ENCODE assay signal across 29 mouse cellular contexts in genomic region chr6:142802617-142803525, GRCm38 (mm10). TPM values are rescaled to one million over a fixed set of nuclear protein-coding genes. Genes with fewer than 3 reads are reported as not detected.
A peak's percentile ranks its signal among the peaks of the same experiment; 100 is the strongest.
DNase-seq lines count a peak whose midpoint lies in the region; ATAC-seq and TF ChIP-seq lines count a peak whose summit lies in the region.
"Had no signal": no experiment of that assay in that cellular context is flagged by ENCODE, and none has a peak within 500 bp of the region (broad histone marks: within the 10 kb centered on the region; RNA-seq: fewer than 3 reads in every experiment).

No protein-coding gene starts in this region.

- H3K4me3 ChIP-seq in forebrain, embryonic 11.5 days (ENCODE audit: low read depth, low read length): no peak overlapping the region
- no peak overlapping the region for H3K4me3 ChIP-seq in forebrain, embryonic 15.5 days
- no peak overlapping the region for H3K4me3 ChIP-seq in kidney, embryonic 15.5 days (replicated peaks)
- H3K4me3 ChIP-seq in midbrain, embryonic 11.5 days (ENCODE audit: low read depth, low read length): no peak overlapping the region
- no peak overlapping the region for H3K4me3 ChIP-seq in midbrain, postnatal 0 days (ENCODE audit: low read depth, low read length)
- H3K4me3 ChIP-seq: embryonic facial prominence, embryonic 15.5 days; heart, embryonic 12.5 days; hindbrain, embryonic 12.5 days; limb, embryonic 12.5 days; liver, embryonic 15.5 days; midbrain, embryonic 10.5 days; neural tube, embryonic 15.5 days; stomach, embryonic 15.5 days had no signal

- ATAC-seq in forebrain, embryonic 11.5 days (replicated peaks; ENCODE audit: low FRiP score): no peak
- ATAC-seq in forebrain, embryonic 15.5 days (replicated peaks): no peak
- peak; percentile 86 for ATAC-seq in kidney, embryonic 15.5 days (replicated peaks; ENCODE audit: low FRiP score)
- ATAC-seq in midbrain, embryonic 11.5 days (ENCODE audit: low FRiP score): 0 out of 2 replicates have a peak, but pooled peaks have one; percentile 30
- no peak for ATAC-seq in midbrain, postnatal 0 days (ENCODE audit: low FRiP score)
- ATAC-seq: CD4-positive, CD25-positive, alpha-beta regulatory T cell, adult 4 months; lung, postnatal 0 days had no signal

- no peak overlapping the region for H3K9ac ChIP-seq in forebrain, embryonic 11.5 days (ENCODE audit: low read length)
- H3K9ac ChIP-seq in forebrain, embryonic 15.5 days (replicated peaks): no peak overlapping the region
- H3K9ac ChIP-seq in kidney, embryonic 15.5 days: no peak overlapping the region
- H3K9ac ChIP-seq in midbrain, embryonic 11.5 days (ENCODE audit: low read length): no peak overlapping the region
- no peak overlapping the region for H3K9ac ChIP-seq in midbrain, postnatal 0 days (replicated peaks; ENCODE audit: low read length, poor library complexity, severe bottlenecking)
- H3K9ac ChIP-seq: embryonic facial prominence, embryonic 15.5 days; heart, embryonic 12.5 days; hindbrain, embryonic 12.5 days; limb, embryonic 12.5 days; liver, embryonic 15.5 days; neural tube, embryonic 15.5 days; stomach, embryonic 15.5 days had no signal

- H3K27me3 ChIP-seq in forebrain, embryonic 11.5 days (ENCODE audit: control insufficient read depth, insufficient read depth, low read length): no peaks in the 10 kb centered on the region
- H3K27me3 ChIP-seq in forebrain, embryonic 15.5 days: no peaks in the 10 kb centered on the region
- no peaks in the 10 kb centered on the region for H3K27me3 ChIP-seq in kidney, embryonic 15.5 days
- H3K27me3 ChIP-seq in midbrain, embryonic 11.5 days (ENCODE audit: control insufficient read depth, insufficient read depth, low read length): no peaks in the 10 kb centered on the region
- no peaks in the 10 kb centered on the region for H3K27me3 ChIP-seq in midbrain, postnatal 0 days (ENCODE audit: insufficient read depth, low read length)
- H3K27me3 ChIP-seq: embryonic facial prominence, embryonic 15.5 days; heart, embryonic 12.5 days; hindbrain, embryonic 12.5 days; limb, embryonic 12.5 days; neural tube, embryonic 15.5 days; stomach, embryonic 15.5 days had no signal

- H3K9me3 ChIP-seq in forebrain, embryonic 11.5 days (ENCODE audit: control insufficient read depth, low read length): no peaks in the 10 kb centered on the region
- H3K9me3 ChIP-seq in forebrain, embryonic 15.5 days: no peaks in the 10 kb centered on the region
- H3K9me3 ChIP-seq in kidney, embryonic 15.5 days (replicated peaks): no peaks in the 10 kb centered on the region
- H3K9me3 ChIP-seq in midbrain, embryonic 11.5 days (ENCODE audit: control insufficient read depth, low read length): no peaks in the 10 kb centered on the region
- no peaks in the 10 kb centered on the region for H3K9me3 ChIP-seq in midbrain, postnatal 0 days (ENCODE audit: low read length)
- H3K9me3 ChIP-seq: embryonic facial prominence, embryonic 15.5 days; heart, embryonic 12.5 days; hindbrain, embryonic 12.5 days; limb, embryonic 12.5 days; liver, embryonic 15.5 days; midbrain, embryonic 10.5 days; neural tube, embryonic 15.5 days; stomach, embryonic 15.5 days had no signal

- H3K27ac ChIP-seq in forebrain, embryonic 11.5 days (ENCODE audit: low read depth, low read length): no peak overlapping the region
- H3K27ac ChIP-seq in forebrain, embryonic 15.5 days (replicated peaks): no peak overlapping the region
- H3K27ac ChIP-seq in kidney, embryonic 15.5 days: peak overlapping the region; percentile 58; the same call in 1 of the 2 replicates
- H3K27ac ChIP-seq in midbrain, embryonic 11.5 days (ENCODE audit: low read depth, low read length): no peak overlapping the region
- no peak overlapping the region for H3K27ac ChIP-seq in midbrain, postnatal 0 days (ENCODE audit: low read depth, low read length)
- H3K27ac ChIP-seq: embryonic facial prominence, embryonic 15.5 days; hindbrain, embryonic 12.5 days; limb, embryonic 12.5 days; liver, embryonic 15.5 days; macrophage; midbrain, embryonic 10.5 days; neural tube, embryonic 15.5 days; stomach, embryonic 15.5 days had no signal

- no peak overlapping the region for H3K4me2 ChIP-seq in forebrain, embryonic 11.5 days (ENCODE audit: low read depth, low read length, severe bottlenecking)
- no peak overlapping the region for H3K4me2 ChIP-seq in forebrain, embryonic 15.5 days (replicated peaks)
- H3K4me2 ChIP-seq in kidney, embryonic 15.5 days: no peak overlapping the region
- no peak overlapping the region for H3K4me2 ChIP-seq in midbrain, embryonic 11.5 days
- H3K4me2 ChIP-seq in midbrain, postnatal 0 days (ENCODE audit: low read depth, low read length, poor library complexity, severe bottlenecking): no peak overlapping the region
- H3K4me2 ChIP-seq: embryonic facial prominence, embryonic 15.5 days; heart, embryonic 12.5 days; hindbrain, embryonic 12.5 days; limb, embryonic 12.5 days; liver, embryonic 15.5 days; neural tube, embryonic 15.5 days; stomach, embryonic 15.5 days had no signal

- WGBS in forebrain, embryonic 11.5 days: 68% methylated on average over 11 of the region's 11 CpGs
- 67% methylated on average over 11 of the region's 11 CpGs for WGBS in forebrain, embryonic 15.5 days
- WGBS in kidney, embryonic 15.5 days: 22% methylated on average over 11 of the region's 11 CpGs
- WGBS in midbrain, embryonic 11.5 days: 64% methylated on average over 11 of the region's 11 CpGs
- WGBS in midbrain, postnatal 0 days: 67% methylated on average over 11 of the region's 11 CpGs

- H3K36me3 ChIP-seq in forebrain, embryonic 11.5 days (ENCODE audit: control insufficient read depth, insufficient read depth, low read length): no peaks in the 10 kb centered on the region
- H3K36me3 ChIP-seq in forebrain, embryonic 15.5 days: no peaks in the 10 kb centered on the region
- H3K36me3 ChIP-seq in kidney, embryonic 15.5 days: no peaks in the 10 kb centered on the region
- H3K36me3 ChIP-seq in midbrain, embryonic 11.5 days (ENCODE audit: control insufficient read depth, insufficient read depth, low read length): no peaks in the 10 kb centered on the region
- no peaks in the 10 kb centered on the region for H3K36me3 ChIP-seq in midbrain, postnatal 0 days (ENCODE audit: insufficient read depth, low read length)
- H3K36me3 ChIP-seq: embryonic facial prominence, embryonic 15.5 days; heart, embryonic 12.5 days; hindbrain, embryonic 12.5 days; limb, embryonic 12.5 days; liver, embryonic 15.5 days; midbrain, embryonic 10.5 days; neural tube, embryonic 15.5 days; stomach, embryonic 15.5 days had no signal

- no peak for TF ChIP-seq CTCF in midbrain, postnatal 0 days (IDR thresholded peaks at IDR 0.05)

- H3K4me1 ChIP-seq in forebrain, embryonic 11.5 days (replicated peaks; ENCODE audit: control insufficient read depth, insufficient read depth, low read length): no peaks in the 10 kb centered on the region
- H3K4me1 ChIP-seq in forebrain, embryonic 15.5 days: peaks cover 8% of the 10 kb centered on the region; the same call in 1 of the 2 replicates
- H3K4me1 ChIP-seq in kidney, embryonic 15.5 days: peaks cover 14% of the 10 kb centered on the region
- H3K4me1 ChIP-seq in midbrain, embryonic 11.5 days (ENCODE audit: control insufficient read depth, insufficient read depth, low read length): peaks cover 2% of the 10 kb centered on the region; the same call in 1 of the 2 replicates
- no peaks in the 10 kb centered on the region for H3K4me1 ChIP-seq in midbrain, postnatal 0 days (ENCODE audit: insufficient read depth, low read length)
- H3K4me1 ChIP-seq: stomach, embryonic 15.5 days had no signal

- peak; percentile 40 for DNase-seq in forebrain, embryonic 11.5 days (ENCODE audit: low spot score)
- DNase-seq in kidney, adult 8-10 months: no peak
- DNase-seq in midbrain, embryonic 11.5 days (ENCODE audit: low spot score, missing footprints): no peak
- no peak for DNase-seq in midbrain, postnatal 0 days (ENCODE audit: low spot score)
- DNase-seq in urinary bladder, postnatal 10 days (ENCODE audit: low spot score): no peak
- DNase-seq: adrenal gland, postnatal 25 days; cerebellum, adult 9-10 months; gastrocnemius, postnatal 14 days; heart, adult 18-20 months; heart, postnatal 10 days; kidney, postnatal 10 days; layer of hippocampus, postnatal 36 days; right cerebral cortex, adult 18-20 months; right cerebral cortex, postnatal 4 days; thymus, adult 2 months; thymus, postnatal 4 days had no signal

RNA-seq across cellular contexts. Expression of gene Sult6b2, which starts 1.4 kb away (rescaled TPM):
- polyA plus RNA-seq in forebrain, embryonic 11.5 days (2014; fragmentation: Nextera tagmentation; extraction: Ambion mirVana): 0.29 TPM in 1 of 2 replicates, not detected in the other
- 0.18 and 0.34 TPM in 2 replicates for polyA plus RNA-seq in forebrain, embryonic 15.5 days (2015; fragmentation: Nextera tagmentation; extraction: Ambion mirVana)
- polyA plus RNA-seq in kidney, embryonic 15.5 days (2015; fragmentation: Nextera tagmentation; extraction: Ambion mirVana): not detected in 2 replicates
- 0.14 and 0.16 TPM in 2 replicates for polyA plus RNA-seq in midbrain, embryonic 11.5 days (2014; fragmentation: Nextera tagmentation; extraction: Ambion mirVana)
- not detected in 2 replicates for total RNA-seq in midbrain, postnatal 0 days (2014; rRNA removed)
- polyA plus RNA-seq in midbrain, postnatal 0 days (2015; fragmentation: Nextera tagmentation; extraction: Ambion mirVana): 0.12 and 0.33 TPM in 2 replicates
- total RNA-seq: adrenal gland, postnatal 25 days; gastrocnemius, postnatal 14 days; heart, adult 18-20 months; heart, postnatal 10 days; layer of hippocampus, postnatal 36 days had no signal
- polyA plus RNA-seq: CD4-positive, CD25-positive, alpha-beta regulatory T cell, adult 4 months; embryonic facial prominence, embryonic 15.5 days; hindbrain, embryonic 12.5 days; limb, embryonic 12.5 days; lung, postnatal 0 days; macrophage; midbrain, embryonic 10.5 days had no signal

RNA-seq across cellular contexts. Expression of gene Cmas, which starts 46.4 kb away (rescaled TPM):
- 103 and 109 TPM in 2 replicates for polyA plus RNA-seq in forebrain, embryonic 11.5 days (2014; fragmentation: Nextera tagmentation; extraction: Ambion mirVana)
- polyA plus RNA-seq in forebrain, embryonic 15.5 days (2015; fragmentation: Nextera tagmentation; extraction: Ambion mirVana): 147 and 160 TPM in 2 replicates
- polyA plus RNA-seq in kidney, embryonic 15.5 days (2015; fragmentation: Nextera tagmentation; extraction: Ambion mirVana): 77.1 and 77.2 TPM in 2 replicates
- polyA plus RNA-seq in midbrain, embryonic 11.5 days (2014; fragmentation: Nextera tagmentation; extraction: Ambion mirVana): 133 and 136 TPM in 2 replicates
- 105 and 111 TPM in 2 replicates for total RNA-seq in midbrain, postnatal 0 days (2014; rRNA removed)
- polyA plus RNA-seq in midbrain, postnatal 0 days (2015; fragmentation: Nextera tagmentation; extraction: Ambion mirVana): 208 and 220 TPM in 2 replicates

Comparison
In these comparisons a context has a peak if more than half of its experiments do, and no peak if none do; other contexts are left out.
1. ATAC-seq: peak in kidney, embryonic 15.5 days (single experiment) and midbrain, embryonic 11.5 days (single experiment); none in forebrain, embryonic 11.5 days (single experiment), forebrain, embryonic 15.5 days (single experiment) and midbrain, postnatal 0 days (single experiment).